Mouse (Mus musculus) thymus, postnatal 0 days (tissue): ENCODE results near the gene Nbea. TPM values are rescaled to one million over a fixed set of nuclear protein-coding genes. Genes with fewer than 3 reads are reported as not detected.
"Not testable (repeated sequence)": the region's sequence is repeated elsewhere in the genome, so short reads cannot be mapped to it uniquely, and the experiment has no call there.

Source experiments
- DNase-seq: peaks from one replicate; pipeline ENCODE4 v3.0.0-alpha.2; 2015; ENCODE audit warnings: low spot score
- polyA plus RNA-seq: library from polyadenylated mRNA; unstranded; fragments of >200 nt; fragmentation: Nextera tagmentation; extraction: Ambion mirVana; gene quantifications from 2 replicates; pipeline ENCODE4 v1.2.1, GENCODE M21; 2015

Gene Nbea
- polyA plus RNA-seq, 1 experiment from 2014 or later: 3.5 TPM

- DNase-seq: no peak
These were observed 144.0 kb downstream of the Nbea start for GRCm38 (mm10) chr3:56039494-56039893.

- no peak for DNase-seq
These were observed 148.9 kb downstream of the Nbea start for GRCm38 (mm10) chr3:56034596-56034995.

GRCm38 (mm10) chr3:56018494-56018893 is 165.0 kb downstream of the Nbea start:
- no peak for DNase-seq

- DNase-seq: no peak
These were observed 172.4 kb downstream of the Nbea start for GRCm38 (mm10) chr3:56011132-56011531.

- peak; percentile 48 for DNase-seq
These were observed 175.5 kb downstream of the Nbea start for GRCm38 (mm10) chr3:56007991-56008390.

- peak; percentile 48 for DNase-seq
These were observed 183.2 kb downstream of the Nbea start for GRCm38 (mm10) chr3:56000259-56000658.

GRCm38 (mm10) chr3:55978361-55978760 is 205.1 kb downstream of the Nbea start:
- DNase-seq: no peak

- not testable (repeated sequence) for DNase-seq
These were observed 206.5 kb downstream of the Nbea start for GRCm38 (mm10) chr3:55976986-55977385.

GRCm38 (mm10) chr3:55965723-55966156 is 217.8 kb downstream of the Nbea start:
- no peak for DNase-seq

- DNase-seq: no peak
These were observed 220.5 kb downstream of the Nbea start for GRCm38 (mm10) chr3:55963032-55963431.

GRCm38 (mm10) chr3:55949994-55950393 is 233.5 kb downstream of the Nbea start:
- DNase-seq: no peak

- no peak for DNase-seq
These were observed 234.4 kb downstream of the Nbea start for GRCm38 (mm10) chr3:55949148-55949547.

- no peak for DNase-seq
These were observed 256.2 kb downstream of the Nbea start for GRCm38 (mm10) chr3:55927343-55927742.

GRCm38 (mm10) chr3:55909290-55909689 is 274.2 kb downstream of the Nbea start:
- DNase-seq: no peak

- DNase-seq: no peak
These were observed 292.9 kb downstream of the Nbea start for GRCm38 (mm10) chr3:55890574-55890973.

GRCm38 (mm10) chr3:55889227-55889626 is 294.3 kb downstream of the Nbea start:
- DNase-seq: no peak

- no peak for DNase-seq
These were observed 295.7 kb downstream of the Nbea start for GRCm38 (mm10) chr3:55887829-55888210.

GRCm38 (mm10) chr3:55887193-55887828 is 296.2 kb downstream of the Nbea start:
- DNase-seq: no peak

GRCm38 (mm10) chr3:55872944-55873924 is 310.3 kb downstream of the Nbea start:
- DNase-seq: no peak

GRCm38 (mm10) chr3:55852488-55852887 is 331.0 kb downstream of the Nbea start:
- DNase-seq: no peak

- no peak for DNase-seq
These were observed 336.4 kb downstream of the Nbea start for GRCm38 (mm10) chr3:55847115-55847514.

- no peak for DNase-seq
These were observed 346.3 kb downstream of the Nbea start for GRCm38 (mm10) chr3:55837188-55837587.
